Mouse (Mus musculus) limb, embryonic 13.5 days (tissue): ENCODE data around the gene Cntn4. TPM values are rescaled to one million over a fixed set of nuclear protein-coding genes. Genes with fewer than 3 reads are reported as not detected.
"Not testable (repeated sequence)": the region's sequence is repeated elsewhere in the genome, so short reads cannot be mapped to it uniquely, and the experiment has no call there.

Experiments
- ATAC-seq: fragments of 200-750 bp; cut with Nextera tagmentation; 2 replicates; pipeline ENCODE4 v1.8.0; 2017; ENCODE audit warnings: low read depth, moderate number of reproducible peaks, moderate TSS enrichment; ENCODE audit not compliant: low FRiP score
- H3K27ac ChIP-seq: fragments of 300-500 bp; sonication (generic); 2 replicates; pipeline ENCODE4 v1.5.1; 2015; ENCODE audit warnings: inconsistent platforms, mild to moderate bottlenecking, moderate library complexity
- H3K27me3 ChIP-seq: fragments of 300-500 bp; sonication (generic); 2 replicates; pipeline ENCODE4 v1.6.1; 2015; ENCODE audit warnings: mild to moderate bottlenecking, inconsistent platforms
- H3K36me3 ChIP-seq: fragments of 300-500 bp; sonication (generic); 2 replicates; pipeline ENCODE4 v1.6.1; 2015; ENCODE audit warnings: inconsistent platforms, mild to moderate bottlenecking, moderate library complexity
- H3K4me1 ChIP-seq: fragments of 300-500 bp; sonication (generic); 2 replicates; pipeline ENCODE4 v1.6.1; 2015; ENCODE audit warnings: inconsistent platforms
- H3K4me2 ChIP-seq: fragments of 300-500 bp; sonication (generic); replicated peaks from 2 replicates; pipeline ENCODE4 v1.6.1; 2015; ENCODE audit warnings: inconsistent platforms, mild to moderate bottlenecking, moderate library complexity
- H3K4me3 ChIP-seq: fragments of 300-500 bp; sonication (generic); 2 replicates; pipeline ENCODE4 v1.5.1; 2015; ENCODE audit warnings: moderate library complexity, mild to moderate bottlenecking, inconsistent platforms
- H3K9ac ChIP-seq: fragments of 300-500 bp; sonication (generic); 2 replicates; pipeline ENCODE4 v1.6.1; 2015; ENCODE audit warnings: mild to moderate bottlenecking, inconsistent platforms
- H3K9me3 ChIP-seq: fragments of 300-500 bp; sonication (generic); 2 replicates; pipeline ENCODE4 v1.6.1; 2016; ENCODE audit warnings: inconsistent platforms
- WGBS: fragments of 180-500 bp; shearing (Covaris S2); methylation state at CpG from one replicate; pipeline ENCODE4 v1.1.7; 2015; 5-methylcytosine and 5-hydroxymethylcytosine counted together
- polyA plus RNA-seq: library from polyadenylated mRNA; unstranded; fragments of >200 nt; fragmentation: Nextera tagmentation; extraction: Ambion mirVana; gene quantifications from 2 replicates; pipeline ENCODE4 v1.2.1, GENCODE M21; 2015

The Cntn4 gene
- polyA plus RNA-seq, 1 experiment from 2014 or later = 1.8 TPM

DNA sequence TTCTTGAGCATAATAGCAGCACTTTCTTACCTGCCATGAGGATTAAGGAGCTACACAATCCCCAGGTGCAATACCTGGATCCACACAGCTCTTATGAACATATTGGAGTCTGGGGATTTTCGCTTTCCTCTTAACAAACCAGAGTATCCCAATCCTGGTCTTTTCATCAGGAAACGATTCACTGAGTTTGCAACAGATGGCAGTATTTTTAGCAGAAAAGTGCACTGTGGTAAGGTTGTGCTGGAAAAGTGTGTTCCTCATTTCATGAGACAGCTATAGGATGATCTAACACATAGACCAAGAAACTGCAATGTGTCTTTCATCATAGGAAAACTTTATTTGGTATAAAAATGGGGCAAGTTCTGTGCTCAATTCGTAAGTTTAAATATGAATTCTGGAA is 659.3 kb downstream of the Cntn4 start:
- Histone ChIP-seq H3K36me3 (no peaks in the 10 kb centered on the region), H3K9ac (no peak overlapping the region), H3K4me1 (no peaks in the 10 kb centered on the region), H3K27ac (no peak overlapping the region), H3K4me2 (no peak overlapping the region), H3K9me3 (no peaks in the 10 kb centered on the region), H3K4me3 (no peak overlapping the region), H3K27me3 (no peaks in the 10 kb centered on the region)
- 80% methylated on average over 3 of the region's 3 CpGs for WGBS
- ATAC-seq = no peak

DNA sequence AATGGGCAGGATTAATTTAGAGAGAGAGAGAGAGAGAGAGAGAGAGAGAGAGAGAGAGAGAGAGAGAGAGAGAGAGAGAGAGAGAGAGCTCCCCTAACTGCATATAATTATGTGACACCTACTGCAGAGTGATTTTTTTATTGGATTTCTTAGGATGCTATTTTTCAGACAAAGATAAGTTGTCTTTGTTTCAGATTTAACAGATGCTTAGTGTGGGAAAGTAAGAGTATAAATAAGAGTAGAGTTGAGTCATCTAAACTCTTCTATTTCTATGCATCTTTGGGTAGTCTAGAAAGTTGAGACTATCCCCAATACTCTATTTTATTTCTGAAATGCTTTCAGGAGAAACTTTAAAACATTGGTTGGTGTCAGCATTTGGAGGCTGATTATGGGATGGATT is 660.4 kb downstream of the Cntn4 start:
- H3K36me3 ChIP-seq = no peaks in the 10 kb centered on the region
- H3K9ac ChIP-seq = no peak overlapping the region
- H3K9me3 ChIP-seq = no peaks in the 10 kb centered on the region
- H3K27me3 ChIP-seq = no peaks in the 10 kb centered on the region
- no peak for ATAC-seq
- no peaks in the 10 kb centered on the region for H3K4me1 ChIP-seq
- no peak overlapping the region for H3K4me2 ChIP-seq
- H3K4me3 ChIP-seq = no peak overlapping the region
- H3K27ac ChIP-seq = no peak overlapping the region

DNA sequence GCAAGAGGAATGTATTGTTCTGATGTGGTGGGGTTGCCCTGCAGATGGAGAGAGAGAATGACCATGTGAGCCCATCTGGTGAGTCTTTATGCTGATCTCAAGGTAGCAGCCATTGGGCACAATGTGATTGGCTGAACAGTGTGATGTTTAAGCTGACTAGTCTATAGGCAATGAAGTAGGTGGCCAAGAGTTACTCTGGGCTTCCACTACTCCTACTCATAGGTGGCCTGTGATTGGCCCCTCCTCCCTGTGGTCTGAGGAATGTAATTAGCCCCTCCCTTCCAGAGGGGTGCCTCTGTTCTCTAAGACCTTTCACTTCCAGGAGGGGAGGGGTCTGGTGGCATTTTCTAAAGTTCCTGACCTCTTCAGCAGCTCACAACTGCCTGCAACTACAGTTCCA is 663.7 kb downstream of the Cntn4 start:
- Histone ChIP-seq H3K36me3 (no peaks in the 10 kb centered on the region), H3K4me3 (no peak overlapping the region), H3K4me2 (no peak overlapping the region), H3K9ac (no peak overlapping the region), H3K27ac (no peak overlapping the region), H3K4me1 (no peaks in the 10 kb centered on the region), H3K27me3 (no peaks in the 10 kb centered on the region), H3K9me3 (no peaks in the 10 kb centered on the region)
- ATAC-seq = no peak

DNA sequence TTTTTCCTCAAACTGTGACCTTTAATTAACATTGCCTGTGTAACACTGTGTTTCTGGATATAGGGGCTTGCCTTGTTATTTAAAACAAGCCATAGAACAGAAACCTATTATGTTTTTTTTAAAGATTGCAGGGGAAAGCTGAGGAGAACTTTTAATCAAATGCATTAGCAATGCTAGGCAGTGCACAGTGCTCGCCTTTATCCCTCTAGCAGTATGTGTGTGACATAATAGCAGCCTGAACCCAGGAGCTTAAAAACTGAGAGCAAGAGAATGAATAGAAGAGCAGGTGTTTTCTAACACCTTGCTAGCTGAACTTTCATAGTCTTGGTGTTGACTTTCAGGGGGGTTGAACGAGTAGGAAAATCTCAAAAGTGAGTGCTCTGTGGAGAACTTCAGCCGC is 672.6 kb downstream of the Cntn4 start:
- no peak overlapping the region for H3K4me2 ChIP-seq
- 42% methylated on average over 3 of the region's 3 CpGs for WGBS
- no peaks in the 10 kb centered on the region for H3K27me3 ChIP-seq
- H3K4me1 ChIP-seq = peaks cover 14% of the 10 kb centered on the region; the same call in 1 of the 2 replicates
- no peak overlapping the region for H3K27ac ChIP-seq
- no peak overlapping the region for H3K4me3 ChIP-seq
- H3K9ac ChIP-seq = no peak overlapping the region
- H3K36me3 ChIP-seq = no peaks in the 10 kb centered on the region
- peak; percentile 48; the same call in 1 of the 2 replicates for ATAC-seq
- no peaks in the 10 kb centered on the region for H3K9me3 ChIP-seq

DNA sequence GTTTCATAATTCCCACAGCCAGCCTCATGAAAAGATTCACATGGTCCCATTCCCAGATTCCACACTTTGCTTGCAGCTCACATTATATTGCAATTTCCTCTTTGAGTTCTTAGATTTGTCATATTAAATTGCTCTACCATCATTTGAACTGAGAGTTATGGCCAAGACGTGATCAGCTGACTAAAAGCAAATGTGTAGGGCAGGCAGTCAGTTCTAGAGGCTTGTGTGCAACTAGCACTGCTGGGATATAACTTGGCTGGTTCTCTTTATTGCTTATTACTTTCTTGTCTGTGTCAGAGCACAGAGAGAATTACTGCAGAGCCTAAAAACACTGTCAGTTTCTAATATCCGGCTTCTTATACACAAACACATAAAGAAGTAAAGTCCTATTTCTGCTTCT is 673.9 kb downstream of the Cntn4 start:
- ATAC-seq = peak; percentile 87
- Histone ChIP-seq H3K27me3 (no peaks in the 10 kb centered on the region), H3K36me3 (no peaks in the 10 kb centered on the region), H3K4me1 (peaks cover 14% of the 10 kb centered on the region; the same call in 1 of the 2 replicates), H3K9me3 (no peaks in the 10 kb centered on the region), H3K9ac (no peak overlapping the region), H3K27ac (no peak overlapping the region), H3K4me2 (no peak overlapping the region), H3K4me3 (no peak overlapping the region)
- WGBS = 54% methylated on average over 2 of the region's 2 CpGs

DNA sequence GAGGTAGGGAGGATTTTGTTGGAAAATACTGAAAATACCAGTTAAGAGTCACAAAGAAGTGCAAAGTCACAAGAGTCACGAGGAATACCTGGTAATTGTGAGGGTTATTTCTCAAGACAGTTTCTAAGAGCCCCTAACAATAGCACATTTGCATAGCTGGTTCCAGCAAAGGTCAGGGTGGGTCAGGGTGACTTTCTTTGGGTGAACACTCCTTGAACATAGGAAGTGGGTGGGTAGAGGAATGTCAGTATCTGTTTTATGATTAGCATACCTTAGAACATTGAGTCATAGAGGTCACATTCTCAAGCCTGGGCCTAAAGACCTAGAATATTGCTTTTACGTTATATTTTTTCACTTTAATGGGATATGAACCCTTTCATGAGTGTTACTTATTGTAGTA is 681.3 kb downstream of the Cntn4 start:
- H3K4me3 ChIP-seq, H3K36me3 ChIP-seq, H3K9ac ChIP-seq, ATAC-seq, H3K4me1 ChIP-seq, H3K4me2 ChIP-seq, H3K9me3 ChIP-seq, H3K27me3 ChIP-seq, H3K27ac ChIP-seq: not testable (repeated sequence)
- 72% methylated on average over 2 of the region's 2 CpGs for WGBS

DNA sequence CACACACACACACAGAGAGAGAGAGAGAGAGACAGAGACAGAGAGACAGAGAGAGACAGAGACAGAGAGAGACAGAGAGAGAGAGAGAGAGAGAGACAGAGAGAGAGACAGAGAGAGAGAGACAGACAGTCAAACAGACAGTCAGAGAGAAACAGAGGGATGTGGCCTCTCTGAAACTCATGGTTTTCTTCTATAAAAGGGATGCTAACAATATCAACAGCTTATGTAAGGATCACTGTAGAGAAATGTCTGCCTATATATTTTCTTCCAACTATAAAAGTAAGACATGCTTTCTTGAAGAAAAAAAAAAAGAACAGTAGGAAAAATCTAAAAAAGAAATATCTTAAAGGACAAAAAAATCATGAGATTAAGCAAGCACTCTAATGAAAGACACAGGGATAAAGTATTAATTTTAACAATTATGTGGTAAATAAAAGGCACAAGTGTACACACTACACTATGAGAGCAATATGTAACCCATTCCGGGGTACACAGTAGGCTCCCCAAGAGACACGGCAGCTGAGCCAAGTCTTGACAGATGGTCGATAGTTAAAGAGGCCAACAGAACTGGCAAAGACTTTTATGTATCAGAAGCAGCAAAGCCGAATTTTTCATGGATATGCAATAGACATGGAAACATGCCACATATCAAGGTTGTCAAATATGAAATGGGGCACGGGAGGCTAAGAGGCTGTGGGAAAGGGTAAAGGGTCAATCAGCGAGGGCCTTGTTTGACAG is 704.0 kb downstream of the Cntn4 start:
- no peak overlapping the region for H3K4me2 ChIP-seq
- no peaks in the 10 kb centered on the region for H3K27me3 ChIP-seq
- no peak for ATAC-seq
- no peak overlapping the region for H3K4me3 ChIP-seq
- no peaks in the 10 kb centered on the region for H3K9me3 ChIP-seq
- H3K4me1 ChIP-seq = no peaks in the 10 kb centered on the region
- H3K27ac ChIP-seq = no peak overlapping the region
- H3K36me3 ChIP-seq = no peaks in the 10 kb centered on the region
- no peak overlapping the region for H3K9ac ChIP-seq
- 68% methylated on average over 6 of the region's 6 CpGs for WGBS

DNA sequence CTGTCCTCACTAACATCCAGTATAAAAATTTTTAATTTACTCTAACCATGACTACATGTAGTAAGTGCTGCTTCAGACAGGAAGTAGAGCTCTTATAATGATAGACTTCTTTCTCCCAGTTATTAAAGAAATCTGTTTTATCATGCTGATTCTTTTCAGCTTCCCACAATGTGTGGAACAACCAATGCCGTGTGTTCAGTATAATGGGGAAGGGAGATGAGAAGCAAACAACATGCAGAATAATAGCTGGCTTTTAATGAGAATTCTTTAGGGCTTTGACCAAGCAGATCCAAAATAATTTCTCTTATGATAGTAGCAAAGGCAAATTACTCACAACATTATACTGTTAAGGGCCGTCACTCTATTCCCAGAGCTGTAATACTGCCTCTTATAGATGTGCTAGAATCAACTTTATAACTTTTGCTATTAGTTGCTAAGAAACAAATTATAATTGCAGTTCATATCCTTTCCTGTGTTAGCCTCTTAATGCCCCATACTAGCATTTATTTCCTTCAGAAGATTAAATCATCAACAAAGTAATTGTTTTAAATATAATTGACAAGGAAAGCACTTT is 710.5 kb downstream of the Cntn4 start:
- H3K4me3 ChIP-seq = no peak overlapping the region
- H3K27ac ChIP-seq = no peak overlapping the region
- ATAC-seq = no peak
- H3K9me3 ChIP-seq = no peaks in the 10 kb centered on the region
- H3K36me3 ChIP-seq = no peaks in the 10 kb centered on the region
- WGBS = 52% methylated on average over 2 of the region's 2 CpGs
- H3K4me1 ChIP-seq = no peaks in the 10 kb centered on the region
- no peak overlapping the region for H3K4me2 ChIP-seq
- no peak overlapping the region for H3K9ac ChIP-seq
- H3K27me3 ChIP-seq = no peaks in the 10 kb centered on the region

DNA sequence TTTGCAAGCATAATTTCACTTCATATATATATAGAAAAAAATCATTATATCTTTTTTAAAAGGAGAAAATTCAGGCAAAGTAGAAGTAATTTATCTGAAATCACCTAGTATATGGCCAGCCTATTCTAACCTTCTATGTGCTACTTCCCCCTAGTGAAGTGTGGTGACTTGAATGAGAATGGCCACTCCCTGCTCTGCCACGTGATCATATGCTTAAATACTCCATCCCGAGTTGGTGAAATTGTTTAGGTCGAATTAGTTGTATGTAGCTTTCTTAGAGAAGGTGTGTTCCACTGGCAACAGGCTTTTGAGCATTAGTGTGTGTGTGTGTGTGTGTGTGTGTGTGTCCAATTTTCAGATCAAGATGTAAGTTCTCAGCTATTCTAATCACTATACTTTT is 730.6 kb downstream of the Cntn4 start:
- H3K27ac ChIP-seq = no peak overlapping the region
- no peaks in the 10 kb centered on the region for H3K36me3 ChIP-seq
- no peak overlapping the region for H3K9ac ChIP-seq
- 73% methylated on average over 3 of the region's 3 CpGs for WGBS
- no peak overlapping the region for H3K4me3 ChIP-seq
- no peaks in the 10 kb centered on the region for H3K27me3 ChIP-seq
- no peak overlapping the region for H3K4me2 ChIP-seq
- ATAC-seq = no peak
- H3K9me3 ChIP-seq = no peaks in the 10 kb centered on the region
- H3K4me1 ChIP-seq = no peaks in the 10 kb centered on the region

DNA sequence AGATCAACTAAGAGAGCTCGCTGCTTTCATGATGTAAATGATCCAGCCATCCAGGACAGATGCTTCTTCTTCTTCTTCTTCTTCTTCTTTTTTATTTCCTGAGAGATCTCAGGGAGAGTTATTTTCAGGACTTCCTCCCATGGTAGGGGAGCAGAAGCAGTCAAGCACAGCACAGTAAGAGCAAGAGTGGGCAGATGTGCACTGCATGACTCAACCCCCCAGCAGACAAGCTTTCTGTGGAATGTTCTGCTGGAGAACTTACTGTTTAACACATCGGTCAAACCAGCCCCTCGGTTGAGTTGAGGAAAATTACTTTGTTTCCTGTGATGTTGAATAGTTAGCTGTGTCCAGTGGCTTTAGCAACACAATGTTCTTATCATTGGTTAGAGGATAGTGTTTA is 731.2 kb downstream of the Cntn4 start:
- Histone ChIP-seq H3K36me3 (no peaks in the 10 kb centered on the region), H3K4me2 (no peak overlapping the region), H3K27me3 (no peaks in the 10 kb centered on the region), H3K27ac (no peak overlapping the region), H3K9ac (no peak overlapping the region), H3K4me3 (no peak overlapping the region), H3K4me1 (no peaks in the 10 kb centered on the region), H3K9me3 (no peaks in the 10 kb centered on the region)
- ATAC-seq = no peak
- WGBS = 83% methylated on average over 3 of the region's 3 CpGs

DNA sequence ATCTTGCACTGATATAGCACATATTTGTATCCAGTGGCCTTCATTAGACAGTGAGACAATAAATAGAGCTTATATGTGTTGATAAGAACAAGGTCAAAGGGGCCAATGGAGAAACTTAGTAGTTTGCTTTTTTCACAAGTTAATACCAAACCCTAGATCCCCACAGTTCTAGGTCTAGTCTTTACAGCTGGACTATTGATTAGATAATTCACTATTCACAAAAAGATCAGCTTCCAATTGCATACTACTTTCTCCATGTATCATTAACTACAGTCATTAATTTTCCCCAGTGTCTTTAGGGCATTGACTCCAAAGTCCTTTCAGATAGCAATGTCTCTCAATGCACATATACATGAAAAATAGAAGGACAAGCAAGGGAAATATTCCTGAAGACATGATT is 745.5 kb downstream of the Cntn4 start:
- ATAC-seq = no peak
- no peaks in the 10 kb centered on the region for H3K36me3 ChIP-seq
- no peak overlapping the region for H3K4me2 ChIP-seq
- H3K4me3 ChIP-seq = no peak overlapping the region
- no peak overlapping the region for H3K9ac ChIP-seq
- no peaks in the 10 kb centered on the region for H3K4me1 ChIP-seq
- H3K27me3 ChIP-seq = no peaks in the 10 kb centered on the region
- no peaks in the 10 kb centered on the region for H3K9me3 ChIP-seq
- no peak overlapping the region for H3K27ac ChIP-seq

DNA sequence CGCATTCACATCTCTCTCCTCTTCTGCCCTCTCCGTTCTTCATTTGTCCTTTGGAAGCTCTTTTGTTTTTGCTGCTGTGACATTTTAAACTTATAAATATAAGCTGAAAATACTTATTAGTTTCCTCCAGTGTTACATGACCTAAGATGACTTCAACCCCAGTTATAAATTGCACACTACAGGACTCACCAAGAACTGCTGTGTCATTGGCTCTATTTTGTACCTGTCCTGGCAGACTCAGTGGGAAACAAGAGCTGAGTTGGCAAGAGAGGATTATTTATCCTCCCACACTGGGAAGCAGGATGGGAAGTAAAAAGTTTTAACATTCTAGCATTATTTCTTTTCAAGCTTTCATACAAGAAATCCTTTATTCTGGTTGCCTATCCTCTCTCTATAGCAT is 746.0 kb downstream of the Cntn4 start:
- ATAC-seq = no peak
- no peaks in the 10 kb centered on the region for H3K4me1 ChIP-seq
- no peak overlapping the region for H3K4me2 ChIP-seq
- no peak overlapping the region for H3K27ac ChIP-seq
- no peak overlapping the region for H3K9ac ChIP-seq
- H3K4me3 ChIP-seq = no peak overlapping the region
- no peaks in the 10 kb centered on the region for H3K36me3 ChIP-seq
- no peaks in the 10 kb centered on the region for H3K27me3 ChIP-seq
- 91% methylated on average over 2 of the region's 2 CpGs for WGBS
- H3K9me3 ChIP-seq = no peaks in the 10 kb centered on the region

DNA sequence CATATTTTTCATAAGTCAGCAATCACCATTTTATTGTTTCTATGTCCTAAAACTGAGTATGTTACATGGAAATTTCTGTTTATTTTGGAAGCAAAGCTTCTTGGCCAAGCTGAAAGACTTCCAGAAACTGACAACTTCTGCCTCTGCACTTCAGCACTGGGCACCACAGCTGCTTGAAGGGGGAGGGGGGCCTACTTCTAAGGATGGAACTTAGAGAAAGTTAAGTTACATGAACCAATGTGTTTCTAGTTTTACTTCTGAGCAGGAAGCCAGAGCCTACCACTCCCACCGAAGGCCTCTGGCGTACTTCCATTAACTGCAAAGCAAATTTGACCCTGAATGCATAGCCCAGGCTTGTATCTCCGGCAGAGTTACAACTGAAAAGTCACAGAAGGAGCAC is 749.2 kb downstream of the Cntn4 start:
- no peak overlapping the region for H3K4me3 ChIP-seq
- 65% methylated on average over 3 of the region's 3 CpGs for WGBS
- no peaks in the 10 kb centered on the region for H3K4me1 ChIP-seq
- H3K27ac ChIP-seq = no peak overlapping the region
- H3K36me3 ChIP-seq = no peaks in the 10 kb centered on the region
- no peak for ATAC-seq
- H3K4me2 ChIP-seq = no peak overlapping the region
- no peaks in the 10 kb centered on the region for H3K9me3 ChIP-seq
- H3K27me3 ChIP-seq = no peaks in the 10 kb centered on the region
- H3K9ac ChIP-seq = no peak overlapping the region
